Mouse (Mus musculus): ENCODE data around the gene Glt28d2. TPM values are rescaled to one million over a fixed set of nuclear protein-coding genes. Genes with fewer than 3 reads are reported as not detected.

Gene Glt28d2
- polyA plus RNA-seq, 1 experiment from 2014 or later = 0.15 TPM

DNA sequence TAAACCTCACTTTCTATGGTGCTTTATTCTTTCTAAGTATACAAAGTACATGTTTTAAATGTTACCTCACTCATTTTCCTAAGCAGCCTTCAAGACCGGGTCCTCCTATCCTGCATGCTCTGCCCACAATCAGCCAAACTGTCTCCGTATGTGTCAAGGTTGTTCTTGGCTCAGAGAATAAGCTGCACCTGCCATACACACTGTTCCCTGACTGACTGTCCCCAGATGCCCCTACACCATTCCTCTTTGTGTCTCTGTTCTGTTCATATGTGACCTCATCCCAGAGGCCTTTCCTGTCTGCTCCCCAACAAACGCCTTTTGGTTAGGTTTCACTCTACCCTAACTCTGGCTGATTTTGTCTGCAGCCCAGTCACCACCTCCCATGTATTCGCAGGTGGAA lies 60.0 kb downstream of the Glt28d2 start:
- DNase-seq (ENCODE audit: low spot score, missing footprints) (no peak), ATAC-seq (ENCODE audit: low FRiP score) (no peak)
- Histone ChIP-seq H3K36me3 (ENCODE audit: control insufficient read depth, insufficient read depth, low read length) (no peaks in the 10 kb centered on the region), H3K9ac (ENCODE audit: low read length) (no peak overlapping the region), H3K9me3 (ENCODE audit: control insufficient read depth, low read length) (no peaks in the 10 kb centered on the region), H3K4me2 (no peak overlapping the region), H3K4me3 (ENCODE audit: low read depth, low read length) (no peak overlapping the region), H3K27ac (ENCODE audit: low read depth, low read length) (no peak overlapping the region), H3K27me3 (ENCODE audit: control insufficient read depth, insufficient read depth, low read length) (no peaks in the 10 kb centered on the region), H3K4me1 (ENCODE audit: control insufficient read depth, insufficient read depth, low read length) (no peaks in the 10 kb centered on the region)
- WGBS = 87% methylated on average over 4 of the region's 4 CpGs

- Histone ChIP-seq H3K27me3 (ENCODE audit: control insufficient read depth, insufficient read depth, low read length) (no peaks in the 10 kb centered on the region), H3K4me1 (ENCODE audit: control insufficient read depth, insufficient read depth, low read length) (no peaks in the 10 kb centered on the region; the same call in 1 of the 2 replicates), H3K27ac (ENCODE audit: low read depth, low read length) (no peak overlapping the region), H3K36me3 (ENCODE audit: control insufficient read depth, insufficient read depth, low read length) (no peaks in the 10 kb centered on the region), H3K4me3 (ENCODE audit: low read depth, low read length) (no peak overlapping the region), H3K9ac (ENCODE audit: low read length) (no peak overlapping the region), H3K9me3 (ENCODE audit: control insufficient read depth, low read length) (no peaks in the 10 kb centered on the region), H3K4me2 (no peak overlapping the region)
- no peak for DNase-seq (ENCODE audit: low spot score, missing footprints)
- no peak for ATAC-seq (ENCODE audit: low FRiP score)
- WGBS = 83% methylated on average over 15 of the region's 15 CpGs
Observed at GRCm38 (mm10) chr3:85820839-85821548, 66.3 kb downstream of the Glt28d2 start.

Other genes with a start within 250 kb of the Glt28d2 start
- gene Fam160a1, start 70.2 kb downstream of the Glt28d2 start, polyA plus RNA-seq (2014; fragmentation: Nextera tagmentation; extraction: Ambion mirVana) = 0.43 and 0.48 TPM in 2 replicates
- 0.67 and 0.91 TPM in 2 replicates for gene Gm37240, start within 50 bp of the Glt28d2 start, polyA plus RNA-seq (2014; fragmentation: Nextera tagmentation; extraction: Ambion mirVana)
- 6.8 and 7.6 TPM in 2 replicates for gene Sh3d19, start 83.6 kb upstream of the Glt28d2 start, polyA plus RNA-seq (2014; fragmentation: Nextera tagmentation; extraction: Ambion mirVana)
- gene Prss48, start 115.0 kb upstream of the Glt28d2 start, polyA plus RNA-seq (2014; fragmentation: Nextera tagmentation; extraction: Ambion mirVana) = not detected in 2 replicates